Mouse (Mus musculus): ENCODE measurements around the gene Mrpl58. TPM values are rescaled to one million over a fixed set of nuclear protein-coding genes. Genes with fewer than 3 reads are reported as not detected.
"Not testable (repeated sequence)": the region's sequence is repeated elsewhere in the genome, so short reads cannot be mapped to it uniquely, and the experiment has no call there.

Gene Mrpl58
- polyA plus RNA-seq, 1 experiment from 2014 or later, result 177 TPM

- Histone ChIP-seq H3K27me3 (ENCODE audit: control insufficient read depth, insufficient read depth, low read length) (no peaks in the 10 kb centered on the region), H3K36me3 (ENCODE audit: control insufficient read depth, insufficient read depth, low read length) (no peaks in the 10 kb centered on the region), H3K9ac (ENCODE audit: low read depth, low read length) (no peak overlapping the region), H3K9me3 (replicated peaks; ENCODE audit: control insufficient read depth, low read length) (no peaks in the 10 kb centered on the region), H3K27ac (ENCODE audit: low read depth, low read length) (no peak overlapping the region), H3K4me2 (no peak overlapping the region), H3K4me3 (ENCODE audit: low read depth, low read length) (no peak overlapping the region), H3K4me1 (ENCODE audit: control insufficient read depth, insufficient read depth, low read length) (peaks cover 11% of the 10 kb centered on the region)
- no peak for ATAC-seq (replicated peaks; ENCODE audit: insufficient number of reproducible peaks, low FRiP score, low TSS enrichment)
- WGBS (ENCODE audit: insufficient replicate concordance), result 79% methylated on average over 7 of the region's 7 CpGs
Observed at GRCm38 (mm10) chr11:115452281-115452860, 48.8 kb downstream of the Mrpl58 start.

GRCm38 (mm10) chr11:115453306-115453705, 49.8 kb downstream of the Mrpl58 start:
- 0 out of 2 replicates have a peak, but pooled peaks cover 11% of the 10 kb centered on the region for H3K4me1 ChIP-seq (ENCODE audit: control insufficient read depth, insufficient read depth, low read length)
- H3K4me2 ChIP-seq, result no peak overlapping the region
- no peak overlapping the region for H3K27ac ChIP-seq (ENCODE audit: low read depth, low read length)
- ATAC-seq (replicated peaks; ENCODE audit: insufficient number of reproducible peaks, low FRiP score, low TSS enrichment), result no peak
- WGBS (ENCODE audit: insufficient replicate concordance), result 70% methylated on average over 4 of the region's 4 CpGs
- no peaks in the 10 kb centered on the region for H3K36me3 ChIP-seq (ENCODE audit: control insufficient read depth, insufficient read depth, low read length)
- no peak overlapping the region for H3K9ac ChIP-seq (ENCODE audit: low read depth, low read length)
- H3K27me3 ChIP-seq (ENCODE audit: control insufficient read depth, insufficient read depth, low read length), result no peaks in the 10 kb centered on the region
- no peaks in the 10 kb centered on the region for H3K9me3 ChIP-seq (replicated peaks; ENCODE audit: control insufficient read depth, low read length)
- no peak overlapping the region for H3K4me3 ChIP-seq (ENCODE audit: low read depth, low read length)

- 80% methylated on average over 6 of the region's 6 CpGs for WGBS (ENCODE audit: insufficient replicate concordance)
- not testable (repeated sequence) for H3K9ac ChIP-seq (ENCODE audit: low read depth, low read length)
Observed at GRCm38 (mm10) chr11:115454822-115455221, 51.3 kb downstream of the Mrpl58 start.

GRCm38 (mm10) chr11:115455619-115456018, 52.1 kb downstream of the Mrpl58 start:
- Histone ChIP-seq H3K4me2 (no peak overlapping the region), H3K4me3 (ENCODE audit: low read depth, low read length) (no peak overlapping the region), H3K27ac (ENCODE audit: low read depth, low read length) (no peak overlapping the region), H3K9me3 (replicated peaks; ENCODE audit: control insufficient read depth, low read length) (no peaks in the 10 kb centered on the region), H3K9ac (ENCODE audit: low read depth, low read length) (no peak overlapping the region), H3K36me3 (ENCODE audit: control insufficient read depth, insufficient read depth, low read length) (no peaks in the 10 kb centered on the region), H3K4me1 (ENCODE audit: control insufficient read depth, insufficient read depth, low read length) (0 out of 2 replicates have a peak, but pooled peaks cover 5% of the 10 kb centered on the region), H3K27me3 (ENCODE audit: control insufficient read depth, insufficient read depth, low read length) (no peaks in the 10 kb centered on the region)
- WGBS (ENCODE audit: insufficient replicate concordance), result 85% methylated on average over 15 of the region's 15 CpGs
- ATAC-seq (replicated peaks; ENCODE audit: insufficient number of reproducible peaks, low FRiP score, low TSS enrichment), result no peak

More at GRCm38 (mm10) chr11:115454822-115455221, 51.3 kb downstream of the Mrpl58 start:
- H3K36me3 ChIP-seq (ENCODE audit: control insufficient read depth, insufficient read depth, low read length); H3K4me2 ChIP-seq; ATAC-seq (replicated peaks; ENCODE audit: insufficient number of reproducible peaks, low FRiP score, low TSS enrichment); H3K27me3 ChIP-seq (ENCODE audit: control insufficient read depth, insufficient read depth, low read length); H3K4me3 ChIP-seq (ENCODE audit: low read depth, low read length); H3K9me3 ChIP-seq (replicated peaks; ENCODE audit: control insufficient read depth, low read length); H3K4me1 ChIP-seq (ENCODE audit: control insufficient read depth, insufficient read depth, low read length); H3K27ac ChIP-seq (ENCODE audit: low read depth, low read length): not testable (repeated sequence)

GRCm38 (mm10) chr11:115456182-115456581, 52.6 kb downstream of the Mrpl58 start:
- Histone ChIP-seq H3K36me3 (ENCODE audit: control insufficient read depth, insufficient read depth, low read length) (no peaks in the 10 kb centered on the region), H3K4me2 (no peak overlapping the region), H3K4me3 (ENCODE audit: low read depth, low read length) (no peak overlapping the region), H3K9me3 (replicated peaks; ENCODE audit: control insufficient read depth, low read length) (no peaks in the 10 kb centered on the region), H3K4me1 (ENCODE audit: control insufficient read depth, insufficient read depth, low read length) (0 out of 2 replicates have a peak, but pooled peaks cover 5% of the 10 kb centered on the region), H3K27me3 (ENCODE audit: control insufficient read depth, insufficient read depth, low read length) (no peaks in the 10 kb centered on the region), H3K27ac (ENCODE audit: low read depth, low read length) (no peak overlapping the region), H3K9ac (ENCODE audit: low read depth, low read length) (no peak overlapping the region)
- ATAC-seq (replicated peaks; ENCODE audit: insufficient number of reproducible peaks, low FRiP score, low TSS enrichment), result no peak
- 78% methylated on average over 5 of the region's 5 CpGs for WGBS (ENCODE audit: insufficient replicate concordance)

- ATAC-seq (replicated peaks; ENCODE audit: insufficient number of reproducible peaks, low FRiP score, low TSS enrichment), result no peak; the same call in 1 of the 2 replicates
- Histone ChIP-seq H3K27me3 (ENCODE audit: control insufficient read depth, insufficient read depth, low read length) (no peaks in the 10 kb centered on the region), H3K4me1 (ENCODE audit: control insufficient read depth, insufficient read depth, low read length) (0 out of 2 replicates have a peak, but pooled peaks cover 5% of the 10 kb centered on the region), H3K4me2 (no peak overlapping the region), H3K36me3 (ENCODE audit: control insufficient read depth, insufficient read depth, low read length) (no peaks in the 10 kb centered on the region), H3K9ac (ENCODE audit: low read depth, low read length) (no peak overlapping the region), H3K27ac (ENCODE audit: low read depth, low read length) (no peak overlapping the region), H3K9me3 (replicated peaks; ENCODE audit: control insufficient read depth, low read length) (no peaks in the 10 kb centered on the region), H3K4me3 (ENCODE audit: low read depth, low read length) (no peak overlapping the region)
- 24% methylated on average over 6 of the region's 6 CpGs for WGBS (ENCODE audit: insufficient replicate concordance)
Observed at GRCm38 (mm10) chr11:115457405-115457804, 53.9 kb downstream of the Mrpl58 start.

GRCm38 (mm10) chr11:115460976-115461375, 57.4 kb downstream of the Mrpl58 start:
- peaks cover 9% of the 10 kb centered on the region for H3K4me1 ChIP-seq (ENCODE audit: control insufficient read depth, insufficient read depth, low read length)
- H3K9me3 ChIP-seq (replicated peaks; ENCODE audit: control insufficient read depth, low read length), result no peaks in the 10 kb centered on the region
- 23% methylated on average over 8 of the region's 8 CpGs for WGBS (ENCODE audit: insufficient replicate concordance)
- no peak for ATAC-seq (replicated peaks; ENCODE audit: insufficient number of reproducible peaks, low FRiP score, low TSS enrichment)
- no peaks in the 10 kb centered on the region for H3K36me3 ChIP-seq (ENCODE audit: control insufficient read depth, insufficient read depth, low read length)
- H3K4me3 ChIP-seq (ENCODE audit: low read depth, low read length), result no peak overlapping the region
- no peak overlapping the region for H3K9ac ChIP-seq (ENCODE audit: low read depth, low read length)
- no peak overlapping the region for H3K27ac ChIP-seq (ENCODE audit: low read depth, low read length)
- no peak overlapping the region for H3K4me2 ChIP-seq
- H3K27me3 ChIP-seq (ENCODE audit: control insufficient read depth, insufficient read depth, low read length), result no peaks in the 10 kb centered on the region

GRCm38 (mm10) chr11:115461846-115462242, 58.3 kb downstream of the Mrpl58 start:
- Histone ChIP-seq H3K27ac (ENCODE audit: low read depth, low read length) (no peak overlapping the region), H3K4me1 (ENCODE audit: control insufficient read depth, insufficient read depth, low read length) (peaks cover 11% of the 10 kb centered on the region), H3K36me3 (ENCODE audit: control insufficient read depth, insufficient read depth, low read length) (no peaks in the 10 kb centered on the region), H3K9ac (ENCODE audit: low read depth, low read length) (no peak overlapping the region), H3K4me2 (no peak overlapping the region), H3K27me3 (ENCODE audit: control insufficient read depth, insufficient read depth, low read length) (no peaks in the 10 kb centered on the region), H3K4me3 (ENCODE audit: low read depth, low read length) (no peak overlapping the region), H3K9me3 (replicated peaks; ENCODE audit: control insufficient read depth, low read length) (no peaks in the 10 kb centered on the region)
- 62% methylated on average over 5 of the region's 5 CpGs for WGBS (ENCODE audit: insufficient replicate concordance)
- no peak for ATAC-seq (replicated peaks; ENCODE audit: insufficient number of reproducible peaks, low FRiP score, low TSS enrichment)

Data from heart, embryonic 11.5 days (tissue).